Mouse (Mus musculus) MEL (cell line): ENCODE results near the gene Galnt2. TPM values are rescaled to one million over a fixed set of nuclear protein-coding genes. Genes with fewer than 3 reads are reported as not detected.

Source experiments
- DNase-seq: peaks from one replicate; pipeline ENCODE4 v3.0.0; 2011; ENCODE audit warnings: low read depth, low spot score
- H3K27ac ChIP-seq: 2 replicates; pipeline ENCODE4 v1.5.1; 2012; ENCODE audit warnings: low read depth, mild to moderate bottlenecking, control low read depth, low read length, moderate library complexity; ENCODE audit not compliant: control insufficient read depth
- H3K27me3 ChIP-seq, 2 experiments: fragments of 150-350 bp in 1 of 2; sonication (generic) in 1 of 2; 2 replicates each; pipeline ENCODE4 v1.6.1; 2012; ENCODE audit warnings: low read length in 2 of 2, mild to moderate bottlenecking in 2 of 2, improper control_type of control experiment in 1 of 2, moderate library complexity in 1 of 2; ENCODE audit not compliant: insufficient read depth in 2 of 2, control insufficient read depth in 1 of 2
- H3K36me3 ChIP-seq, 2 experiments: 2 replicates each; pipeline ENCODE4 v1.6.1; 2012 to 2014; ENCODE audit warnings: low read length in 2 of 2, improper control_type of control experiment in 1 of 2, inconsistent platforms in 1 of 2, mild to moderate bottlenecking in 1 of 2; ENCODE audit not compliant: insufficient read depth in 2 of 2, control insufficient read depth in 1 of 2
- H3K4me1 ChIP-seq, 2 experiments: fragments of 150-350 bp in 1 of 2; sonication (generic) in 1 of 2; 2 replicates each; pipeline ENCODE4 v1.6.1; 2012; ENCODE audit warnings: low read length in 2 of 2, improper control_type of control experiment in 1 of 2, mild to moderate bottlenecking in 1 of 2; ENCODE audit not compliant: insufficient read depth in 2 of 2, control insufficient read depth in 1 of 2
- H3K4me3 ChIP-seq, 2 experiments: fragments of 150-350 bp in 1 of 2; sonication (generic) in 1 of 2; 2 replicates each; pipeline ENCODE4 v1.5.1; 2012; ENCODE audit warnings: low read depth in 2 of 2, low read length in 2 of 2, mild to moderate bottlenecking in 2 of 2, moderate library complexity in 2 of 2, control low read depth in 1 of 2, improper control_type of control experiment in 1 of 2; ENCODE audit not compliant: control insufficient read depth in 1 of 2, insufficient read depth in 1 of 2
- H3K79me2 ChIP-seq: 2 replicates; pipeline ENCODE4 v1.6.1; 2012; ENCODE audit warnings: mild to moderate bottlenecking, low read length, moderate library complexity; ENCODE audit not compliant: control insufficient read depth, poor library complexity, insufficient read depth
- H3K9ac ChIP-seq: 2 replicates; pipeline ENCODE4 v1.6.1; 2012; ENCODE audit warnings: low read depth, mild to moderate bottlenecking, control low read depth, low read length, moderate library complexity; ENCODE audit not compliant: control insufficient read depth, poor library complexity, severe bottlenecking
- H3K9me3 ChIP-seq: fragments of 150-350 bp; sonication (generic); replicated peaks from 2 replicates; pipeline ENCODE4 v1.6.1; 2012; ENCODE audit warnings: mild to moderate bottlenecking, low read length, improper control_type of control experiment, moderate library complexity; ENCODE audit not compliant: insufficient read depth
- CHD1 ChIP-seq: IDR thresholded peaks from 2 replicates; pipeline ENCODE4 v1.6.1; 2012; ENCODE audit warnings: low read depth, mild to moderate bottlenecking, inconsistent platforms, low read length, improper control_type of control experiment
- CHD2 ChIP-seq: IDR thresholded peaks from 2 replicates; pipeline ENCODE4 v1.6.1; 2011; ENCODE audit warnings: low read length, improper control_type of control experiment
- E2F4 ChIP-seq: IDR thresholded peaks from 2 replicates; pipeline ENCODE4 v1.6.1; 2011; ENCODE audit warnings: low read depth, low read length, improper control_type of control experiment, borderline replicate concordance
- ETS1 ChIP-seq: IDR thresholded peaks from 2 replicates; pipeline ENCODE4 v1.6.1; 2012; ENCODE audit warnings: low read depth, mild to moderate bottlenecking, inconsistent platforms, low read length, improper control_type of control experiment, moderate library complexity
- MAX ChIP-seq: IDR thresholded peaks from 2 replicates; pipeline ENCODE4 v1.6.1; 2011; ENCODE audit warnings: low read length, improper control_type of control experiment
- MAZ ChIP-seq: IDR thresholded peaks from 2 replicates; pipeline ENCODE4 v1.6.1; 2012; ENCODE audit warnings: low read depth, mild to moderate bottlenecking, inconsistent platforms, low read length, improper control_type of control experiment
- MEF2A ChIP-seq: IDR thresholded peaks from 2 replicates; pipeline ENCODE4 v1.6.1; 2014; ENCODE audit warnings: low read depth, mild to moderate bottlenecking, inconsistent platforms, low read length, improper control_type of control experiment; ENCODE audit not compliant: poor library complexity, insufficient replicate concordance, severe bottlenecking; ENCODE audit errors: extremely low read depth
- MXI1 ChIP-seq: IDR thresholded peaks from 2 replicates; pipeline ENCODE4 v1.6.1; 2011; ENCODE audit warnings: mild to moderate bottlenecking, low read depth, low read length, improper control_type of control experiment
- MYC ChIP-seq: IDR thresholded peaks from 2 replicates; pipeline ENCODE4 v1.6.1; 2011; ENCODE audit warnings: low read depth, mild to moderate bottlenecking, low read length, improper control_type of control experiment, moderate library complexity
- NELFE ChIP-seq: IDR thresholded peaks from 2 replicates; pipeline ENCODE4 v1.6.1; 2011; ENCODE audit warnings: low read depth, low read length, improper control_type of control experiment
- POLR2AphosphoS2 ChIP-seq: IDR thresholded peaks from 2 replicates; pipeline ENCODE4 v1.6.1; 2011; ENCODE audit warnings: low read length, improper control_type of control experiment
- RCOR1 ChIP-seq: IDR thresholded peaks from 2 replicates; pipeline ENCODE4 v1.6.1; 2012; ENCODE audit warnings: low read depth, mild to moderate bottlenecking, inconsistent platforms, low read length, improper control_type of control experiment
- SMC3 ChIP-seq: IDR thresholded peaks from 2 replicates; pipeline ENCODE4 v1.6.1; 2011; ENCODE audit warnings: low read depth, low read length, improper control_type of control experiment
- TBP ChIP-seq: IDR thresholded peaks from 2 replicates; pipeline ENCODE4 v1.8.0; 2011; ENCODE audit warnings: low read depth, low read length, improper control_type of control experiment
- USF2 ChIP-seq, 2 experiments: IDR thresholded peaks; 2 replicates each; pipeline ENCODE4 v1.6.1; 2011 to 2012; ENCODE audit warnings: improper control_type of control experiment in 2 of 2, low read length in 2 of 2, borderline replicate concordance in 1 of 2, inconsistent platforms in 1 of 2, low read depth in 1 of 2, mild to moderate bottlenecking in 1 of 2; ENCODE audit not compliant: insufficient read depth in 1 of 2
- ZC3H11A ChIP-seq: IDR thresholded peaks from 2 replicates; pipeline ENCODE4 v1.6.1; 2012; ENCODE audit warnings: low read depth, mild to moderate bottlenecking, inconsistent platforms, low read length, improper control_type of control experiment
- ZKSCAN1 ChIP-seq: IDR thresholded peaks from 2 replicates; pipeline ENCODE4 v1.6.1; 2012; ENCODE audit warnings: low read depth, mild to moderate bottlenecking, inconsistent platforms, low read length, improper control_type of control experiment, moderate library complexity
- ZNF384 ChIP-seq: IDR thresholded peaks from 2 replicates; pipeline ENCODE4 v1.6.1; 2012; ENCODE audit warnings: low read depth, mild to moderate bottlenecking, inconsistent platforms, low read length, improper control_type of control experiment
- polyA plus RNA-seq, 2 experiments: library from polyadenylated mRNA; stranded (reverse) in 1 of 2; unstranded in 1 of 2; fragments of >175 nt in 1 of 2; fragments of >200 nt in 1 of 2; gene quantifications; 2 replicates each; pipeline versions ENCODE4 v1.2.1 to v1.2.4; 2012; ENCODE audit warnings: low replicate concordance in 2 of 2, low read depth in 1 of 2; ENCODE audit not compliant: insufficient read length in 2 of 2, insufficient read depth in 1 of 2, missing spikeins in 1 of 2
- total RNA-seq: library from RNA; depleted of rRNA; stranded (reverse); fragments of 300-350 nt; gene quantifications from 2 replicates; pipeline ENCODE4 v1.2.3, GENCODE M21; 2012

The Galnt2 gene
- total and polyA plus RNA-seq, 3 experiments: 12.0 to 14.5 TPM; not detected in 1

DNA sequence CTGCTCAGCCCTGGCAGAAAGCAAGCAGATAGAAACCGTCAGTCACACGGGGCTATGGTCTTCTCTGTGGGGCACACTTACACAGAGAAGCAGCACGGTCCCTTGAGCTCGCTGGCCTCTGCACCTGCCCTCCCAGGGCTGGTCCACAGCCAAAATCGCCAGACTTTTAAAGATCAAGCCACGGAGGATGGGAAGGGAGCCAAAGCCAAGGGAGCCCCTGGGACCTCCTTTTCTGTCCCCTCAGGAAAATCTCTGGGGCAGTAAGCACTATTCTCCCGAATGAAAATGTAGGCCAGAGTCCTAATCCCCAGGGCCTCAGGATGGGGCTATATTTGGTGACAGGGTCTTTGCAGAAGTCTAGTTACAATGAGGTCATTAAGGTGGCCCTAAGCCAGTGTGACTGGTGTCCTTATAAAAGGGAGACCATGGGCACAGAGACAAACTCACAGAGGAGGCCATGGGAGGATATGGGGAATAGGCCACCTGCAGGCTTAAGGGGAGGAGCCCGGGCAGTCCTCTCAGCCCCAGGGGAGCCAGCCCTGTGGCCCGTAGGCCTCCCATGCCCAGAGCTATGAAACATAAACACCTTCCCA, 53.9 kb downstream of the Galnt2 start:
- Histone ChIP-seq H3K27me3 (no peaks in the 10 kb centered on the region), H3K27ac (no peak overlapping the region), H3K4me1 (peaks cover 0 to 2% of the 10 kb centered on the region in 2 experiments; a peak in 1 of 4 replicates), H3K36me3 (no peaks in the 10 kb centered on the region), H3K79me2 (no peaks in the 10 kb centered on the region), H3K4me3 (no peak overlapping the region), H3K9me3 (no peaks in the 10 kb centered on the region), H3K9ac (no peak overlapping the region)
- DNase-seq: no peak
- no peak for TF ChIP-seq MXI1
- TF ChIP-seq CHD1: no peak
- TF ChIP-seq ZC3H11A: no peak
- TF ChIP-seq ETS1: no peak
- no peak for TF ChIP-seq MAX
- TF ChIP-seq NELFE: no peak
- TF ChIP-seq SMC3: no peak
- no peak for TF ChIP-seq CHD2
- TF ChIP-seq ZNF384: no peak
- TF ChIP-seq ZKSCAN1: no peak

DNA sequence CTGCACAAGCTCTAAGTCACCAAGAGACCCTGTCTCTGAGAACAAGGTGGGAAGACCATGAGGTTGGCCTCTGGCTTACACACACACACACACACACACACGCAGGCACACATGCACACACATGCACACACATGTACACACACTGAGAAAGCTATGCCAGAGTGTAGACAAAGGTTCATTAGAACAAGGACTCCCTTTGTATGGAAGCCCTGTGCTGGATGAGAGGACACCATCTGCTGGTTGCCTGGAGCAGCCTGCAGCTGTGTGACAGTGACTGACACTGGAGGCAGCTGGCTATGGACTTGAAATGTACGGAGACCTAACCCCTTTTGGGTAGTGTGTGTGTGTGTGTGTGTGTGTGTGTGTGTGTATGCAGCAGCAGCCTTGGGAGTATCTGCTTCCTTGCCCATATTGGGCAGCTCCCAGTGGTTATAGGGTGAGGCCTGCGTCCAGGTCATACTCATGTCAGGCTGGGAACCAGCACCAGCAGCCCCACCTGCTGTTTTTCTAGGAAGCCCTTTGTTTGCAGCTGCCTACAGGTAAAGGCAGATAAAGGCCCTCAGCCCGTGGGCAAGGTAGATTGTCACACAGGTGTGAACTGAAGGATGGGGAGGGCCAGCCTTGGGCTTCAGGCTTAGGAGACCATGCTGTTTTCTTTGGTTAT, 55.4 kb downstream of the Galnt2 start:
- TF ChIP-seq MAZ (no peak), MAX (no peak), MEF2A (no peak), E2F4 (no peak), RCOR1 (no peak), USF2 (IDR thresholded peaks at IDR 0.05; ENCODE audit: borderline replicate concordance in 1 of 2, insufficient read depth in 1 of 2, low read depth in 1 of 2, low read length in 2 of 2) (no peak), POLR2AphosphoS2 (no peak), MYC (no peak), CHD2 (no peak), SMC3 (no peak), TBP (no peak)
- Histone ChIP-seq H3K4me1 (peaks cover 0 to 2% of the 10 kb centered on the region in 2 experiments; a peak in 1 of 4 replicates), H3K4me3 (no peak overlapping the region), H3K79me2 (no peaks in the 10 kb centered on the region), H3K27me3 (no peaks in the 10 kb centered on the region), H3K27ac (no peak overlapping the region), H3K36me3 (no peaks in the 10 kb centered on the region), H3K9ac (no peak overlapping the region), H3K9me3 (no peaks in the 10 kb centered on the region)
- no peak for DNase-seq
